Mouse (Mus musculus) heart, adult 10 weeks (tissue): ENCODE results near the gene Bod1. TPM values are rescaled to one million over a fixed set of nuclear protein-coding genes. Genes with fewer than 3 reads are reported as not detected.

Experiments used
- polyA plus RNA-seq: library from polyadenylated mRNA; stranded (reverse); fragments of 350-450 nt; fragmentation: Illumina TruSeq; extraction: RNeasy Lipid Tissue Mini Kit (QIAGEN cat#74804); gene quantifications from one replicate; pipeline ENCODE4 v1.2.3, GENCODE M21; 2014; ENCODE audit warnings: low read depth, low replicate concordance

Gene Bod1
- 132 TPM for polyA plus RNA-seq

GRCm38 (mm10) chr11:31671354-31672169 lies at the start of gene Bod1:
Bod1 (minus strand) TSS chr11:31671885.

Other genes starting within 250 kb of the Bod1 start
- 36.2 TPM for gene Cpeb4, start 200.3 kb upstream of the Bod1 start, polyA plus RNA-seq